Mouse (Mus musculus): ENCODE data around the gene Grhl1. TPM values are rescaled to one million over a fixed set of nuclear protein-coding genes. Genes with fewer than 3 reads are reported as not detected.
A peak's percentile ranks its signal among the peaks of the same experiment; 100 is the strongest.

Gene Grhl1
- polyA plus RNA-seq, 1 experiment from 2014 or later, result 0.75 TPM

GRCm38 (mm10) chr12:24651642-24652342 is 79.7 kb downstream of the Grhl1 start:
- Histone ChIP-seq H3K27me3 (no peaks in the 10 kb centered on the region), H3K36me3 (peaks cover 26% of the 10 kb centered on the region), H3K4me3 (peak overlapping the region; percentile 89), H3K4me1 (peaks cover 34% of the 10 kb centered on the region), H3K9ac (peak overlapping the region; percentile 91), H3K9me3 (replicated peaks) (no peaks in the 10 kb centered on the region), H3K4me2 (replicated peaks) (peak overlapping the region; percentile 68), H3K27ac (peak overlapping the region; percentile 96)
- ATAC-seq (ENCODE audit: low FRiP score), result peak; percentile 83
- WGBS, result under 1% methylated on average over 36 of the region's 36 CpGs

- no peak for ATAC-seq (ENCODE audit: low FRiP score)
- H3K36me3 ChIP-seq, result peaks cover 26% of the 10 kb centered on the region
- no peak overlapping the region for H3K4me2 ChIP-seq (replicated peaks)
- 84% methylated on average over 16 of the region's 16 CpGs for WGBS
- H3K4me3 ChIP-seq, result no peak overlapping the region
- H3K9me3 ChIP-seq (replicated peaks), result no peaks in the 10 kb centered on the region
- H3K4me1 ChIP-seq, result peaks cover 41% of the 10 kb centered on the region
- H3K9ac ChIP-seq, result no peak overlapping the region
- H3K27ac ChIP-seq, result no peak overlapping the region
- H3K27me3 ChIP-seq, result no peaks in the 10 kb centered on the region
Observed at GRCm38 (mm10) chr12:24654065-24654862, 82.2 kb downstream of the Grhl1 start.

- Histone ChIP-seq H3K4me3 (no peak overlapping the region), H3K9me3 (replicated peaks) (no peaks in the 10 kb centered on the region), H3K9ac (0 out of 2 replicates have a peak overlapping the region, but pooled peaks have one; percentile 46), H3K27ac (no peak overlapping the region), H3K36me3 (peaks cover 39% of the 10 kb centered on the region), H3K4me2 (replicated peaks) (peak overlapping the region; percentile 31), H3K4me1 (peaks cover 32% of the 10 kb centered on the region), H3K27me3 (no peaks in the 10 kb centered on the region)
- 72% methylated on average over 3 of the region's 3 CpGs for WGBS
- no peak for ATAC-seq (ENCODE audit: low FRiP score)
Observed at GRCm38 (mm10) chr12:24656436-24656835, 84.4 kb downstream of the Grhl1 start.

- ATAC-seq (ENCODE audit: low FRiP score), result no peak
- Histone ChIP-seq H3K4me2 (replicated peaks) (no peak overlapping the region), H3K27me3 (no peaks in the 10 kb centered on the region), H3K9ac (no peak overlapping the region), H3K9me3 (replicated peaks) (no peaks in the 10 kb centered on the region), H3K4me3 (no peak overlapping the region), H3K27ac (no peak overlapping the region), H3K4me1 (peaks cover 22% of the 10 kb centered on the region), H3K36me3 (peaks cover 44% of the 10 kb centered on the region)
- WGBS, result 94% methylated on average over 4 of the region's 4 CpGs
Observed at GRCm38 (mm10) chr12:24658998-24659397, 86.9 kb downstream of the Grhl1 start.

- H3K4me2 ChIP-seq (replicated peaks), result no peak overlapping the region
- H3K27ac ChIP-seq, result no peak overlapping the region
- no peaks in the 10 kb centered on the region for H3K27me3 ChIP-seq
- 93% methylated on average over 9 of the region's 9 CpGs for WGBS
- no peak overlapping the region for H3K4me3 ChIP-seq
- H3K36me3 ChIP-seq, result peaks cover 35% of the 10 kb centered on the region
- no peaks in the 10 kb centered on the region for H3K9me3 ChIP-seq (replicated peaks)
- peaks cover 17% of the 10 kb centered on the region for H3K4me1 ChIP-seq
- ATAC-seq (ENCODE audit: low FRiP score), result no peak
- H3K9ac ChIP-seq, result no peak overlapping the region
Observed at GRCm38 (mm10) chr12:24659923-24660322, 87.8 kb downstream of the Grhl1 start.

GRCm38 (mm10) chr12:24661100-24661499 is 89.0 kb downstream of the Grhl1 start:
- WGBS, result 92% methylated on average over 4 of the region's 4 CpGs
- H3K36me3 ChIP-seq, result peaks cover 23% of the 10 kb centered on the region
- H3K9ac ChIP-seq, result no peak overlapping the region
- H3K9me3 ChIP-seq (replicated peaks), result no peaks in the 10 kb centered on the region
- H3K4me1 ChIP-seq, result peaks cover 14% of the 10 kb centered on the region
- H3K4me2 ChIP-seq (replicated peaks), result no peak overlapping the region
- ATAC-seq (ENCODE audit: low FRiP score), result no peak
- H3K4me3 ChIP-seq, result no peak overlapping the region
- H3K27me3 ChIP-seq, result no peaks in the 10 kb centered on the region
- H3K27ac ChIP-seq, result no peak overlapping the region

- H3K4me1 ChIP-seq, result peaks cover 5% of the 10 kb centered on the region; the same call in 1 of the 2 replicates
- no peak for ATAC-seq (ENCODE audit: low FRiP score)
- H3K4me2 ChIP-seq (replicated peaks), result no peak overlapping the region
- WGBS, result 87% methylated on average over 5 of the region's 5 CpGs
- H3K9ac ChIP-seq, result no peak overlapping the region
- H3K27ac ChIP-seq, result no peak overlapping the region
- peaks cover 20% of the 10 kb centered on the region for H3K36me3 ChIP-seq
- no peaks in the 10 kb centered on the region for H3K9me3 ChIP-seq (replicated peaks)
- no peak overlapping the region for H3K4me3 ChIP-seq
- no peaks in the 10 kb centered on the region for H3K27me3 ChIP-seq
Observed at GRCm38 (mm10) chr12:24662131-24662530, 90.0 kb downstream of the Grhl1 start.

Other genes starting within 250 kb of the Grhl1 start
- 30.5 and 31.8 TPM in 2 replicates for gene Taf1b, start 73.9 kb upstream of the Grhl1 start, polyA plus RNA-seq (2016; fragmentation: Nextera tagmentation; extraction: Ambion mirVana)
- 17.0 and 18.0 TPM in 2 replicates for gene Klf11, start 79.0 kb downstream of the Grhl1 start, polyA plus RNA-seq (2016; fragmentation: Nextera tagmentation; extraction: Ambion mirVana)
- gene Cys1, start 109.5 kb downstream of the Grhl1 start, polyA plus RNA-seq (2016; fragmentation: Nextera tagmentation; extraction: Ambion mirVana), result 1.2 and 1.6 TPM in 2 replicates
- 203 and 212 TPM in 2 replicates for gene Rrm2, start 136.0 kb downstream of the Grhl1 start, polyA plus RNA-seq (2016; fragmentation: Nextera tagmentation; extraction: Ambion mirVana)